Mouse (Mus musculus) midbrain, embryonic 14.5 days (tissue): ENCODE data around the gene Bspry. TPM values are rescaled to one million over a fixed set of nuclear protein-coding genes. Genes with fewer than 3 reads are reported as not detected.
"Not testable (repeated sequence)": the region's sequence is repeated elsewhere in the genome, so short reads cannot be mapped to it uniquely, and the experiment has no call there.

ENCODE experiments used
- ATAC-seq: fragments of 200-750 bp; cut with Nextera tagmentation; 2 replicates; pipeline ENCODE4 v1.8.0; 2017; ENCODE audit warnings: moderate number of reproducible peaks, moderate library complexity; ENCODE audit not compliant: low FRiP score, low TSS enrichment
- DNase-seq: peaks from one replicate; pipeline ENCODE4 v3.0.0-alpha.2; 2015
- H3K27ac ChIP-seq: fragments of 300-500 bp; sonication (generic); replicated peaks from 2 replicates; pipeline ENCODE4 v1.5.1; 2014; ENCODE audit warnings: mild to moderate bottlenecking, low read depth, low read length, moderate library complexity
- H3K27me3 ChIP-seq: fragments of 300-500 bp; sonication (generic); 2 replicates; pipeline ENCODE4 v1.6.1; 2014; ENCODE audit warnings: low read length, control low read depth, mixed read lengths; ENCODE audit not compliant: control insufficient read depth, insufficient read depth
- H3K36me3 ChIP-seq: fragments of 300-500 bp; sonication (generic); 2 replicates; pipeline ENCODE4 v1.6.1; 2014; ENCODE audit warnings: low read length, control low read depth; ENCODE audit not compliant: control insufficient read depth, insufficient read depth
- H3K4me1 ChIP-seq: fragments of 300-500 bp; sonication (generic); 2 replicates; pipeline ENCODE4 v1.6.1; 2014; ENCODE audit warnings: mild to moderate bottlenecking, antibody characterized with exemption, low read length, control low read depth; ENCODE audit not compliant: control insufficient read depth, insufficient read depth
- H3K4me2 ChIP-seq: fragments of 300-500 bp; sonication (generic); 2 replicates; pipeline ENCODE4 v1.6.1; 2014; ENCODE audit warnings: mild to moderate bottlenecking, low read length, moderate library complexity
- H3K4me3 ChIP-seq: fragments of 300-500 bp; sonication (generic); replicated peaks from 2 replicates; pipeline ENCODE4 v1.5.1; 2014; ENCODE audit warnings: low read depth, low read length
- H3K9ac ChIP-seq: fragments of 300-500 bp; sonication (generic); replicated peaks from 2 replicates; pipeline ENCODE4 v1.6.1; 2014; ENCODE audit warnings: mild to moderate bottlenecking, low read length, moderate library complexity
- H3K9me3 ChIP-seq: fragments of 300-500 bp; sonication (generic); 2 replicates; pipeline ENCODE4 v1.6.1; 2016; ENCODE audit warnings: low read length, control low read depth, mixed read lengths; ENCODE audit not compliant: control insufficient read depth
- WGBS: fragments of 180-500 bp; shearing (Covaris S2); extraction: QIAGEN DNeasy Blood & Tissue Kit; methylation state at CpG from one replicate; pipeline ENCODE4 v1.1.7; 2014; 5-methylcytosine and 5-hydroxymethylcytosine counted together
- polyA plus RNA-seq: library from polyadenylated mRNA; unstranded; fragments of >200 nt; fragmentation: Nextera tagmentation; extraction: Ambion mirVana; gene quantifications from 2 replicates; pipeline ENCODE4 v1.2.1, GENCODE M21; 2014

The Bspry gene
- polyA plus RNA-seq, 1 experiment from 2014 or later, result 0.43 TPM

DNA sequence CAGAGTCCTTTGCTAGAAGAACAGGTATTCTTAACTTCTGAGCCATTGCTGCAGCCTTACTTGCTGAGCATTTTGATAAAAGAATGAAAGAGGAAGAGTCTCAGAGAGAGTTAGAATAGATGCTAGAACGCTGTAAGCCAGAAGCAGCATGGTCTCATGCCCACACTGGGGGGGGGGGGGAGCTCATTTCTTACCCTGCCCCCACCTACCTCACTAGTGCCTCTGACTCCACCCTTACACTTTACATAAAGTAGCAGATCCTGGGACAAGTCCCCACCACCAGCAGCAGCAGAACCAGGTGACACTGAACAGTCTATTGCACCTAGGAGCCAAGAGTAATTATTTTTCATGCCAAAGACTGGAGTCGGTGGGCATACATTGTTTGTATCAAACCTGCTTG, 4.7 kb upstream of the Bspry start:
- H3K27ac ChIP-seq, result no peak overlapping the region
- 94% methylated on average over 2 of the region's 2 CpGs for WGBS

DNA sequence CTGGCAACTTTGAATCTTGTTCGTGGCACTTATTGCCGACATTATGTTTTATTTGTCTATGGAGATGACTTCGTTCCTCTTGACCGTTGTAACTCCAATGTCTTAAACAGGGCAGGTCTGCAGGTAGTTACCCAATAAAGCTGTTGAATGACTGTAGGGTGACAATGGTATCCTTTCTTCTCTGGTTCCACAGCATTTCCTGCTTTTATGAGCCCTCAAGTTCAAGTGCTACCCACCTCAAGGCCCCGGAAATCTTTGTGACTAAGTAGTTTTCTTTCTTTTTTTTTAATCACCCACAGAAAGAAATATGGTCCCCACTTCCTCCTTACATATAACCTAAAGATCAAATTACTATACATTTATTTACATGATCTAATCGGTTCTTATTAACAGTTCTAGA, 4.1 kb upstream of the Bspry start:
- peaks cover 15% of the 10 kb centered on the region; the same call in 1 of the 2 replicates for H3K27me3 ChIP-seq
- WGBS, result 94% methylated on average over 6 of the region's 6 CpGs
- H3K36me3 ChIP-seq, result no peaks in the 10 kb centered on the region

More for the DNA sequence above, 4.7 kb upstream of the Bspry start:
- DNase-seq (no peak), ATAC-seq (no peak)
- no peak overlapping the region for H3K4me3 ChIP-seq
- no peaks in the 10 kb centered on the region for H3K36me3 ChIP-seq
- peaks cover 13% of the 10 kb centered on the region; the same call in 1 of the 2 replicates for H3K27me3 ChIP-seq
- H3K4me1 ChIP-seq, result peaks cover 7% of the 10 kb centered on the region; the same call in 1 of the 2 replicates
- no peaks in the 10 kb centered on the region for H3K9me3 ChIP-seq
- H3K9ac ChIP-seq, result no peak overlapping the region
- H3K4me2 ChIP-seq, result no peak overlapping the region

GRCm38 (mm10) chr4:62477542-62478244, 2.2 kb upstream of the Bspry start:
- Histone ChIP-seq H3K4me1 (peaks cover 7% of the 10 kb centered on the region; the same call in 1 of the 2 replicates), H3K27ac (no peak overlapping the region), H3K4me3 (no peak overlapping the region), H3K4me2 (no peak overlapping the region), H3K36me3 (no peaks in the 10 kb centered on the region), H3K9ac (no peak overlapping the region), H3K9me3 (no peaks in the 10 kb centered on the region), H3K27me3 (peaks cover 15% of the 10 kb centered on the region; the same call in 1 of the 2 replicates)
- DNase-seq (no peak), ATAC-seq (no peak)
- WGBS, result 91% methylated on average over 6 of the region's 6 CpGs

More for the DNA sequence above, 4.1 kb upstream of the Bspry start:
- H3K9me3 ChIP-seq, result no peaks in the 10 kb centered on the region
- H3K4me2 ChIP-seq, result no peak overlapping the region
- H3K9ac ChIP-seq, result no peak overlapping the region
- ATAC-seq (no peak), DNase-seq (no peak)
- no peak overlapping the region for H3K27ac ChIP-seq
- peaks cover 7% of the 10 kb centered on the region; the same call in 1 of the 2 replicates for H3K4me1 ChIP-seq
- no peak overlapping the region for H3K4me3 ChIP-seq

DNA sequence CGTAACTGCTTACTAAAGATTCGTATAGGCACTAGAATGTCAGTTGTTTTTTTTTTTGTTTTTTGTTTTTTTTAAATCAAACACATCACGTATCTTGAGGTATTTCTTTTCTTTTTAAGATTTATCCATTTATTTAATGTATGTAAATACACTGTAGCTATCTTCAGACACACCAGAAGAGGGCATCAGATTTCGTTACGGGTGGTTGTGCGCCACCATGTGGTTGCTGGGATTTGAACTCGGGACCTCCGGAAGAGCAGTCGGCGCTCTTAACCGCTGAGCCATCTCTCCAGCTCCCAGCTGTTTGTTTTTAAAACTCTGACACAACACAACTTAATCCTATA, 288 bp upstream of the Bspry start:
- DNase-seq, H3K27ac ChIP-seq, H3K9ac ChIP-seq, ATAC-seq, H3K36me3 ChIP-seq, H3K4me1 ChIP-seq, H3K9me3 ChIP-seq: not testable (repeated sequence)
- H3K27me3 ChIP-seq, result peaks cover 15% of the 10 kb centered on the region; the same call in 1 of the 2 replicates
- peak overlapping the region; percentile 56 for H3K4me2 ChIP-seq
- peak overlapping the region; percentile 34 for H3K4me3 ChIP-seq
- WGBS, result 16% methylated on average over 11 of the region's 11 CpGs

- H3K4me2 ChIP-seq, result no peak overlapping the region
- no peaks in the 10 kb centered on the region for H3K9me3 ChIP-seq
- H3K27ac ChIP-seq, result no peak overlapping the region
- WGBS, result 50% methylated on average over 10 of the region's 10 CpGs
- H3K9ac ChIP-seq, result no peak overlapping the region
- H3K27me3 ChIP-seq, result peaks cover 15% of the 10 kb centered on the region; the same call in 1 of the 2 replicates
- H3K36me3 ChIP-seq, result no peaks in the 10 kb centered on the region
- ATAC-seq, result no peak
- no peak overlapping the region for H3K4me3 ChIP-seq
- peak; percentile 14 for DNase-seq
- peaks cover 7% of the 10 kb centered on the region; the same call in 1 of the 2 replicates for H3K4me1 ChIP-seq
Observed at GRCm38 (mm10) chr4:62480709-62481605, 1.1 kb downstream of the Bspry start.

DNA sequence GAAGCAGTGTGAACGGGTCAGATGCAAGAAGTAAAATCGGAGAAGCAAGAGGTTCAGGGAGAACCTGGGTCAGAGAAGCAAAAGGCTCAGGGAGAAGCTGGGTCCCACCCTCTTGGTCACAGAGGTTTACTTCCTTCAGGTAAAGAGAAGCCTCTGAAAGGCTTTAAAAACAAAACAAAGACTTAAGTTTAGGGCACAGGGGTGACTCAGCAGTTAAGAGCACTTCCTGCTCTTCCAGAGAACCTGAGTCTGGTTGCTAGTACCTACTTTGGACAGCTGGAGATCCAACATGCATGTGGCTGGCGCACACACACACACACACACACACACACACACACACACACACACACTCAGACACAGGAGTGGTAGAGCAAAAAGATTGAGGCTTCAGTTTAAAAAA, 5.1 kb downstream of the Bspry start:
- WGBS, result 83% methylated on average over 3 of the region's 3 CpGs
- Histone ChIP-seq H3K4me3 (no peak overlapping the region), H3K27ac (no peak overlapping the region), H3K27me3 (peaks cover 4% of the 10 kb centered on the region; the same call in 1 of the 2 replicates), H3K9ac (no peak overlapping the region), H3K9me3 (no peaks in the 10 kb centered on the region), H3K4me2 (no peak overlapping the region), H3K36me3 (no peaks in the 10 kb centered on the region), H3K4me1 (peaks cover 2% of the 10 kb centered on the region; the same call in 1 of the 2 replicates)
- ATAC-seq, result no peak
- no peak for DNase-seq

- no peaks in the 10 kb centered on the region for H3K4me1 ChIP-seq
- no peak overlapping the region for H3K9ac ChIP-seq
- ATAC-seq (no peak), DNase-seq (no peak)
- no peaks in the 10 kb centered on the region; the same call in 1 of the 2 replicates for H3K27me3 ChIP-seq
- no peaks in the 10 kb centered on the region for H3K9me3 ChIP-seq
- no peak overlapping the region for H3K4me2 ChIP-seq
- no peaks in the 10 kb centered on the region for H3K36me3 ChIP-seq
- 83% methylated on average over 8 of the region's 8 CpGs for WGBS
- no peak overlapping the region for H3K4me3 ChIP-seq
- H3K27ac ChIP-seq, result no peak overlapping the region
Observed at GRCm38 (mm10) chr4:62485450-62486161, 5.8 kb downstream of the Bspry start.

DNA sequence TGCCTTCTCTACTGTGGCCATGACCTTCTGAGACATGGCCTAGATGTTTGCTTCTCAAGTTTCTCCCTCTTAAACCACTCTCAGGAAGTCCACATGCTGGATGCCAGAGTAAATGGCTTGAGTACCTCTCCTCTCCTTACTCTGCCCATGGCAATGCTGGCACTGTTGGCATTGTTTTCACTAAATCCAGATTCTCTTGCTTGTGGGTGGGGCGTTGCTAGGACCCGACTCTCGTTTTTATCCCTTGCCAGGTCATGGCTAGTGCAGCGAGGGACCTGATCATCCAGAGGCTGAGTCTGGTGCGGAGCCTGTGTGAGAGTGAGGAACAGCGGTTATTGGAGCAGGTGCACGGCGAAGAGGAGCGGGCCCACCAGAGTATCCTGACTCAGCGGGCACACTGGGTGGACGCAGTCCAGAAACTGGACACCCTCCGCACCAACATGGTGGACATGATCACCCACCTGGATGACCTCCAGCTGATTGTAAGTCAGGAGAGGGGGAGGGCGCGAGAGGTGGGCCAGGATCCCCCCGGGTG, 6.4 kb downstream of the Bspry start:
- Histone ChIP-seq H3K4me1 (no peaks in the 10 kb centered on the region), H3K4me2 (no peak overlapping the region), H3K27me3 (no peaks in the 10 kb centered on the region; the same call in 1 of the 2 replicates), H3K9ac (no peak overlapping the region), H3K4me3 (no peak overlapping the region), H3K36me3 (no peaks in the 10 kb centered on the region), H3K9me3 (no peaks in the 10 kb centered on the region), H3K27ac (no peak overlapping the region)
- ATAC-seq, result no peak
- WGBS, result 93% methylated on average over 15 of the region's 15 CpGs
- no peak for DNase-seq
